Mouse (Mus musculus) cerebellum, adult 11-12 months (tissue): Measurements from ENCODE around the gene Tyms.
"Not testable (repeated sequence)": the region's sequence is repeated elsewhere in the genome, so short reads cannot be mapped to it uniquely, and the experiment has no call there.

Experiments
- DNase-seq: peaks from one replicate; pipeline ENCODE4 v3.0.0; 2022

Gene Tyms

GRCm38 (mm10) chr5:30098260-30098659 is 24.8 kb upstream of the Tyms start:
- DNase-seq: no peak

DNA sequence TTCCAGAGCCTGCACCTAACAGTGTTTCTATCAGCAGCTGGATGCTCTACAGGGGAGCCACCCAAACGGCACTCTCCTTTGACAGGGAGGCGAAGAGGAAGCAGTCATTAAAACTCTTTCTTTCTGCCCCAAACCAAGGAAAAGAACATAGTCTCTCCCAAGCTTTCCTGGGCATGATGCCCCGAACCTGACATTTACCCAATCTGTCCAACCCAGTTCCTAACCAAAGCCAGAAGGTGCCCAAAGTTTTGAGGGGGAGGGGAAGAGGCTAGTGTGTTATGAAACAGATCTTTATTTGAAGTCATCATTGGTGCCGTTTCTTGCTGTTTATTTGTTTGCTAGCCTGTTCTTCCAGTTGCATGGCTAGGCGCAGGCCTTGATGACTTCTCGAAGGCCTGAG is 22.3 kb upstream of the Tyms start:
- DNase-seq: peak; percentile 54

DNA sequence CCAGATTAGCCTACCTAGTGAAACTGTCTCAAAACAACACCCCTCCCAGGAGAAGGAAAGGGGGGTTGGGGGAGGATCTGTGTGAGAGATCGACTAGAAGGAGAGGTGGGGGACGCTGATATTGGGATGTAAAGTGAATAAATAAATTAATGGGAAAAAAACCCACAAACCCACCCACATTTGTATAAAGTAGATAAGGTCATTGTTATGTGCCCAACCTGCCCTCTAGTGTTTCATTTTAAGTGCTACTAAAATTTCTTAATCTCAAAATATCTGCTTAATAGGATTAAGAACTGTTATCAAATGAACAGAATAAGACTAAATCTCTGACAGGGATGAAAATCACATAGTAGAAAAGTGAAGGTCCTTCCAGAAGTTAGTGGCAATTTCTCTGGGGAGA is 21.0 kb upstream of the Tyms start:
- DNase-seq: no peak

GRCm38 (mm10) chr5:30092701-30093100 is 19.3 kb upstream of the Tyms start:
- no peak for DNase-seq

- DNase-seq: no peak
These were observed 1.0 kb downstream of the Tyms start for GRCm38 (mm10) chr5:30072377-30072776.

GRCm38 (mm10) chr5:30071677-30072076 is 1.7 kb downstream of the Tyms start:
- DNase-seq: no peak

- no peak for DNase-seq
These were observed 5.7 kb downstream of the Tyms start for GRCm38 (mm10) chr5:30067726-30068125.

- not testable (repeated sequence) for DNase-seq
These were observed 13.8 kb downstream of the Tyms start for GRCm38 (mm10) chr5:30059607-30060006.

GRCm38 (mm10) chr5:30058216-30058731 is 15.1 kb downstream of the Tyms start:
- no peak for DNase-seq

GRCm38 (mm10) chr5:30039841-30040240 is 33.6 kb downstream of the Tyms start:
- DNase-seq: not testable (repeated sequence)

DNA sequence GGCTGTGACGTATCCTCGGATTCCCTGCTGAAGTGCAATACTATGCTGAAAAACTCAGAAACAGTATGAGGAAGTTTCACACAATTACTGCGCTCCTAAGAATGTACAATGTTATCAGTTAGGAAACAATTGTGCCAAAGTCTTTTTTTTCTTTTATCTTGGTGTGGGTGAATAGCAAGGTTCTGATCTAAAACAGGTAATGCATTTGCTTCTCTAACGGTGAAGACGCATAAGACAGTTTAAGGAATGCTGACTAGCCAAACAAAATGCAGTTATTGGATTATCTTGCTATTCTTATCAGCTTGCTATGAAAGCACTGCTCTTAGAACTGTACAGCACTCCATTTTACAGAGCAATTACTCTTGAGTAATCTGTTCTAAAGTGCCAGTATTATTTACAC is 34.1 kb downstream of the Tyms start:
- DNase-seq: not testable (repeated sequence)

DNA sequence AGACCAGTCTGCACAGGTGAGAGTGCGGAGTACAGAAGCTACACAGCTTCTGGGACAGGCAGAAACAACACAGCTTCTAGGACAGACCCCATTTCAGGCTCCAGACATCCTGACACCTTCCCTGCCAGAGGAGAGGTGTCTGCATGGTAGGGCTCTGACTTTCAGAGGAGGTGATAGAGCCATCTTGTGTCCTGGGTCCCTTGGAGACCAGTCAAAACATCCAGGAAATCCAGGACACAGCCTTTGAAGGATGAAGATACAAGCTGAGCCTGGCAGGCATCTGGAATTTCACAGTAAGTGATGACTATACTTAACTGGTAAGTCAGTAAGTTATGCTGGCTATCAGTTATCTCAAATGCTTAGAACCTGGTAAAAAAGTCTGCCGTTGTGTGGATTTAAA is 36.3 kb downstream of the Tyms start:
- not testable (repeated sequence) for DNase-seq

- DNase-seq: not testable (repeated sequence)
These were observed 37.6 kb downstream of the Tyms start for GRCm38 (mm10) chr5:30035862-30036261.

- no peak for DNase-seq
These were observed 58.8 kb downstream of the Tyms start for GRCm38 (mm10) chr5:30014580-30014979.

DNA sequence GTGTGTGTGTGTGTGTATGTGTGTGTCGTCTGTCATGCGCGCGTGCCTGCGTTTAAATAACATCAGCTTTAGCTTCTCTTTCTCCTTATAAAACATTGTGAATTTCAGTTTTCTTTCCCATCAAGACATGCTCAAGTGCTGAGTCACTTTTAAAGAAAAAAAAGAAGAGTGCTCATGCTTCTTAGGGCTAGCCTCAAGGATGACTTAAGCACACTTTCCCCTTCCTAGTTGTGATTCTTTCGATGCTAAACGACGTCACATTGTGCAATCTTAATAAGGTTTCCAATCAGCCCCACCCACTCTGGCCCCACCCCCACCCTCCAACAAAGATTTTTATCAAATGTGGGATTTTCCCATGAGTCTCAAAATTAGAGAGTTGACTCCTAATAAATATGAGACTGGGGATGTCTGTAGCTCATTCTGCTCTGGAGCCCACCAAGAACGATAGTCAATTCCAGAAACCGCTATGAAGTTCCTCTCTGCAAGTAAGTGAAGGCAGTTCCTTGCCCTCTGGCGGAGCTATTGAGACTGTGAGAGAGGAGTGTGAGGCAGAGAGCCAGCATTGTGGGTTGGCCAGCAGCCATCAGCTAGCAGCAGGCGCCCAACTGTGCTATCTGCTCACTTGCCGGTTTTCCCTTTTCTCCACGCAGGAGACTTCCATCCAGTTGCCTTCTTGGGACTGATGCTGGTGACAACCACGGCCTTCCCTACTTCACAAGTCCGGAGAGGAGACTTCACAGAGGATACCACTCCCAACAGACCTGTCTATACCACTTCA is 60.5 kb downstream of the Tyms start, which contains the start of gene Il6:
Il6 (plus strand) TSS at position 389 of the 778 bp plus-strand sequence.
- peak; percentile 78 for DNase-seq
